Mouse (Mus musculus): ENCODE results near the gene Sdccag8. TPM values are rescaled to one million over a fixed set of nuclear protein-coding genes. Genes with fewer than 3 reads are reported as not detected.

Gene Sdccag8
- polyA plus RNA-seq, 1 experiment from 2014 or later, result 11.5 TPM

DNA sequence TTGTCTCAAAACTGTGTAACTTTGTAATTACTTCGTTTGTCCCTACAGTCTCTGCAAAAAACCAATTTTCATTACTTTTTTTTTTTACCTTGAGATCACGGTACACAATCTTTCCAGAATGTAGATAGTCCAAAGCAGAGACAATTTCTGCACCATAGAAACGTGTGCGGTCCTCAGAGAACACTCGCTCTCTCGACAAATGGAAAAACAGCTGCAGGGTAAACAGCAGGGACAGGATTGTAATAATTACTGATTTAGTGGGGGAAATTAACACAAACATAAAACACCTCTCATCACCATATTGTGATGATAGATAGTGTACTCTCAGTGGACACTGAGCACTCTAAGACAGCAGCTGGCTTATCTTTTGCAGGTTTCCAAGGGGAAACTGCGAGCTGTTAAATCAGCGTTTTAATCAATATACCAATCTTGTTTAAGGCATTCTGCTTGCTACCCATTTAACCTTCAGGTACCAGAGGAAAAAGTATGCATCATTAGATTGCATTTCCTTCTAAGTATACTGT lies 252.7 kb downstream of the Sdccag8 start:
- H3K9me3 ChIP-seq, result no peaks in the 10 kb centered on the region
- H3K4me3 ChIP-seq (replicated peaks), result no peak overlapping the region
- peaks cover 10% of the 10 kb centered on the region for H3K36me3 ChIP-seq
- H3K27ac ChIP-seq, result no peak overlapping the region
- WGBS, result 65% methylated on average over 8 of the region's 8 CpGs
- no peak overlapping the region for H3K4me2 ChIP-seq
- ATAC-seq (ENCODE audit: insufficient number of reproducible peaks, insufficient read depth, low FRiP score, low TSS enrichment, low read depth), result no peak
- no peaks in the 10 kb centered on the region for H3K27me3 ChIP-seq
- no peak overlapping the region for H3K9ac ChIP-seq (replicated peaks)
- 0 out of 2 replicates have a peak, but pooled peaks cover 9% of the 10 kb centered on the region for H3K4me1 ChIP-seq (replicated peaks)

DNA sequence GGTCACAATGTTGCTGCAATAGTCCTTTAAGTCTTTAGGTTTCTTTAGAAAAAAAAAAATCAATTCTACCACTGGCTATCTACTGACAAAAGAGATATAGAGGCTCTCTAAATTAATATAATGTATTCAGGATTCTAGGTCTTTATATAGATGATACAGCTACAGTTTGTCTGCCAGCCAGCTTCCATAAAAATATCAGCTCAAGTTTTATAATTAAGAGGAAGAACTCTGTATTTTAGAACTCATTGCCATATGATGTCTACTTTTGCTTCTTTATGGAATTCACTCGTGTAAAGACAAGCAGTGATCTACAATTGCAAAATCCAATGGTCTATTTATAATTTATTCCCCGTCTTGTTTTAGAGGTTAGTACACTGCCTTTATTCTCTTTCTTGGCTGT lies 254.7 kb downstream of the Sdccag8 start:
- Histone ChIP-seq H3K27ac (no peak overlapping the region), H3K9me3 (no peaks in the 10 kb centered on the region), H3K4me1 (replicated peaks) (0 out of 2 replicates have a peak, but pooled peaks cover 9% of the 10 kb centered on the region), H3K27me3 (no peaks in the 10 kb centered on the region), H3K4me2 (no peak overlapping the region), H3K4me3 (replicated peaks) (no peak overlapping the region), H3K9ac (replicated peaks) (no peak overlapping the region), H3K36me3 (peaks cover 10% of the 10 kb centered on the region)
- no peak for ATAC-seq (ENCODE audit: insufficient number of reproducible peaks, insufficient read depth, low FRiP score, low TSS enrichment, low read depth)
- WGBS, result 91% methylated on average over 2 of the region's 2 CpGs

MicroRNA genes within 50 kb of the gene (microRNA counts, 519-probe panel; counts per million panel counts)
- microRNA mmu-miR-350, result 4,660 counts per million, percentile 39 among the panel's probes with 10 or more counts

Small RNA genes lying within 50 kb of the gene (microRNA-seq; reads per million reads assigned to microRNA genes)
- gene Gm25993 (not detected), gene Mir350 (382 reads per million, percentile 66 among the genes with 10 or more reads in this experiment)

Other genes starting within 250 kb of the Sdccag8 start
- 36.4 and 45.2 TPM in 2 replicates for gene Cep170, start 593 bp upstream of the Sdccag8 start, polyA plus RNA-seq (2016; fragmentation: Nextera tagmentation; extraction: Ambion mirVana)

All from limb, embryonic 12.5 days (tissue).